Mouse (Mus musculus) monocyte, adult 5-6 weeks (primary cell): Measurements from ENCODE around the gene Birc2. TPM values are rescaled to one million over a fixed set of nuclear protein-coding genes. Genes with fewer than 3 reads are reported as not detected.
A peak's percentile ranks its signal among the peaks of the same experiment; 100 is the strongest.

Source experiments
- ATAC-seq: fragments of 153-309, 156-312 bp; replicated peaks from 2 replicates; pipeline ENCODE4 v1.8.0; 2017; ENCODE audit warnings: mild to moderate bottlenecking; ENCODE audit not compliant: low TSS enrichment, insufficient number of reproducible peaks, severe bottlenecking, poor library complexity, low FRiP score
- total RNA-seq: library from RNA; stranded (forward); fragments of 200-1000, 200-491, 200-594 nt; gene quantifications from 3 replicates; pipeline ENCODE4 v1.2.3, GENCODE M21; 2017

Birc2 gene
- total RNA-seq, 1 experiment from 2014 or later, result 103 TPM

DNA sequence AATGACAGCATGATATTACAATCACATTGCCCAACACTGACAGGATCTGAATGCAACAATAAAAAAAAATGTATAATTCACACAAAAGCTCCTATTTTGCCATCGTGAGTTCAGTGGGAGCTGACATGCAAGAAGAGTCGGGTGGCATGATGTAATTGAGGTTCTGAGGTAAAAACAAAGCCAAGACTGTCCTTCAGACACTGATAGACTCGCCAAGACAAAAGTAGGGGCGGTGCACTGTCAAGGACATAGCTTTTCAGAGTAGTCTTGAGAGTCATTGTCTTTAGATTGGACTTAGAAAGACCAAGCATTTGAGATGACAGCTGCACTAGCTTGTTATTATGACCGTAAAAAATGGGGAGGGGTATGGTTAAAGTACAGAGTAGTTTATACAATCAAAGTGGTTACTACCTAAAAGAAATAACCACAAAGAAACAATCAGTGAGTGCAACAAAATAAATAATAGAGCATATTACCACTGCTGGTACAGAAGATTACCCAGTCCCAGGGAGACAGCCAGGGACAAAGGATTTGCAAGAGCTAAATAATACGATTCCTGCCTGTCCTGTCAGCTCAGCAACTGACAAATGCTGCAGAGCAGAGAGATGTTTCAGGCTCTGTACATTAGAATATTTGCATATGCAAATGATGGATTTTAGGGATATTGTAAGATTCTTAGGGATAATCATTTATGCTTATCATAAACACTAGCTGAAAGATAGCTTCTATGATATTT, 40.6 kb downstream of the Birc2 start:
- ATAC-seq, result no peak

GRCm38 (mm10) chr9:7795581-7795980, 41.3 kb downstream of the Birc2 start:
- no peak for ATAC-seq

DNA sequence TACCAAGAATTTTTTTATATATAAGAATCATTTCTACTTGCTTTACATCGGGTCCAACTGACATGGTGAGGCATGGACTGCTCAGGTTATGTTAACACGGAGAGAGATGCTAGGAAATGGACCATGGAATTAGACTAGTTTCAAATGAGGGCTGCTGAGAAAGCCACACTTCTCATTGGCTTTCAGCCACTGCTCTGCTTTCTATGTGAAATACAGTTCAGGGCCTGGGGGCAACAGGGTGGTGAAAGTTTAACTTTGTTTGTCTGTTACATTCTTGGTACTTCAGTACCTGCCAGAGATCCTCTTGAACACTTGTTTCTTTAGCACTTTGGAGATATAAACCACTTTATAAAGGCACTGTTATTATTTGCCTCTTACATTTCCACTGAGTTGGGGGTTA, 43.3 kb downstream of the Birc2 start:
- no peak for ATAC-seq

DNA sequence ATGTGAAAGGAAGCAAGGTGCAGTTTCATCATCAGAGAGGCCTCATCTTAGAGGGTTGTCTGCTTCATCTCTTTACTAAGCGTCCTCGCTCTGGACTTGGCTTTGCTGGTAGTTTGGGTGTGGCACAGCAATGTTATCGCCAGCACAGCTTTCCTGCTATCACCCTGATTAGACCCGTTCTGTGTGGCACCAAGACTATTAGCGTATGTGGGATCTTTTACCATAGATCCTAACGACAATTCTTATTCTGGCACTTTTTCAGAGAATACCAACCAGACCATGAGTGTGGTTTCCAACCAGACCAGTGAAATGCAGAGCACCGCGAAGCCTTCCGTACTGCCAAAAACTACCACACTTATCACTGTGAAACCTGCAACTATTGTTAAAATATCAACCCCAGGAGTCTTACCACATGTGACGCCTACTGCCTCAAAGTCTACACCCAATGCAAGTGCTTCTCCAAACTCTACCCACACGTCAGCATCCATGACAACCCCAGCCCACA, 46.2 kb downstream of the Birc2 start:
- ATAC-seq, result no peak

DNA sequence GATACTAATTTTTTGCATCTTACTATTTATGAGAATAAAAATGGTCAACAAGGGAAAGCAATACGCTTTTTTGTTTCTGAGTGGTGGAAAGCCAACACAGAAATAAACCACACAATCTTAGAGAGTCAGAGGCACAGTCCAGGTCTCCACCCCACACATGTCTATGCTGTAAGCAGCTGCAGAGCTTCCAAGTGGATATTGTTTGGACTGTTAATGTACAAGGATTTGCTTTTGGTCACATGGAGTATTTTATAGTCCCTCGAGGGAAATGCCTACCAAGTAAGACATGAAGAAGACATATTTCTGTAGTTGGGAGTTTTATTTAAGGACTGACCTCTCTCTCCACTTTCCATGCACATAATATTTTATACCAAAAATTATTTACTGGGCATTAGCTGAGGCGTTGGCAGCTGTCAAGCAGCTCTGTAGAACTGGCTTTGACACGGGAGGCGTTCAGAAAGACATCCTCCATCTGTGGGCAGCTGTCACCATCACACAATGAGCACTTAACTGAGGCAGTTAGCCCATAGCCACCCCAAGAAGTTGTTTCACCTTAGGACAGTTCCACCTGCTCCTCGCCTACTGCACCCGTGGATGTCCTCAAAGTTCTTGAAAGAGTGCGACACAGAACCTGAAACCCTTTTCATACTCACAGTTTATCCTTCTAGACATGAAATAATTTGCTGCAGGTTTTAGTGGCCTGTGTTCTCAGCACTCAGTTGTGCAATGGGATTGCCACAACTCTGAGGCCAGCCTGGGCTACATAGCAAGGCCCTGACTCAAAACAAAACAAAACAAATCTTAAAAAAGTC, 46.9 kb downstream of the Birc2 start:
- ATAC-seq, result no peak

DNA sequence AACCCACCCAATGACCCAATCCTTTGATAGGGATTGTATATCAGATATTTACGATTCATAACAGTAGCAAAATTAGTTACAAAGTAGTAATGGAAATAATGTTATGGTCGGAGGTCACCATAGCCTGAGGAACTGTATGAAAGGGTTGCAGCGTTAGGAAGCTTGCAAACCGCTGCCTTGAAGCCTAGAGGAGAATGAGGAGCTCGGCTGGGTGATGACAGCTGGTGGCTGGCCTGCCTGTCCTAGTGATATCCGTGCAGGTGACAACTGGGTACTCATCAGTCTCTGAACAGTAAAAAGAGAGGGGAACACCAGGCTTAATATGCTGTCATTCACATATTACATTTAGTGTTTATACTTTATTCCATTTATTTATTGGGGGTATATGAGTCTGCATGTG, 48.5 kb downstream of the Birc2 start:
- ATAC-seq, result no peak

DNA sequence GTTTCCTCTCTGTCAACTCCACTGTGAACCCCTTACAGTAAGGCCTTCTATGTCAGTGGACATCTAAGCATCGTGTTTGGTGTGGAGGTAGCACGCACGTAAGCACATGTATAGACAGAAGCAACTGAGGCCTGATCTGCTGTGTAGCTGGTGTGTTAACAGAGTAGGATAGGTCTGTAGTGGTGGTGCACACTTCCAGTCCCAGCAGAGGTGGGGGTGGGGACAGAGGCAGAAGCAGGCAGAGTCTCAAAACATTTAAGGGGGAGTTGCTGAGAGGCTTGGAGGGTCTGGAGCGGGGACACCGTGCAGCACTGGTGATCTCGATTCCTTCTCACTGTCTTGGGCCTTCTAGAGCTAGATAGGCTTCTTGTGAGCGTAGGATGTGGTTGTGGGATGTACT, 50.8 kb downstream of the Birc2 start:
- no peak for ATAC-seq

DNA sequence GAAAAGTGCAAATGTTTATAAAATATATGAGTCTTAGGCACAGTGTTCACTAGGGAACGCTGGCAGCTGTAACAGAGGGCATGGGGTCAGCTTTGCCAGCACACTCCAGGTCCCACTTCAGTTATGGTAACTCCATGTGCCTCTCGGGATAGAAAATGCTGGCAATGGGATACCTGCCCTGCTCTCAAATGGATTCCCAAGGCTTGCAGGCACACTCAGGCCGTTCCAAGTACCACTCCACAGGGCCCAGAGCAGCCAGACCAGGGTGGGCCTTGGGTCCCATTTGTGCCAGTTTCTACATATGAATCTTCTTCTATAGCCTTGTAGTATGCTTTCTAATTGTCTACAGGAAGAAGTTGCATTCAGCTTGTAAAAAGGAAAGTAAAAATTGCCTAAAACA, 51.5 kb downstream of the Birc2 start:
- ATAC-seq, result no peak

GRCm38 (mm10) chr9:7784615-7785012, 52.2 kb downstream of the Birc2 start:
- ATAC-seq, result no peak

- no peak for ATAC-seq
Measured at GRCm38 (mm10) chr9:7783823-7784614, 52.8 kb downstream of the Birc2 start.

GRCm38 (mm10) chr9:7780250-7781150, 56.4 kb downstream of the Birc2 start:
- ATAC-seq, result peak; percentile 48; the same call in 1 of the 2 replicates

GRCm38 (mm10) chr9:7779786-7780185, 57.1 kb downstream of the Birc2 start:
- no peak for ATAC-seq

GRCm38 (mm10) chr9:7778771-7779170, 58.1 kb downstream of the Birc2 start:
- ATAC-seq, result no peak

- ATAC-seq, result no peak
Measured at GRCm38 (mm10) chr9:7777652-7778051, 59.2 kb downstream of the Birc2 start.

DNA sequence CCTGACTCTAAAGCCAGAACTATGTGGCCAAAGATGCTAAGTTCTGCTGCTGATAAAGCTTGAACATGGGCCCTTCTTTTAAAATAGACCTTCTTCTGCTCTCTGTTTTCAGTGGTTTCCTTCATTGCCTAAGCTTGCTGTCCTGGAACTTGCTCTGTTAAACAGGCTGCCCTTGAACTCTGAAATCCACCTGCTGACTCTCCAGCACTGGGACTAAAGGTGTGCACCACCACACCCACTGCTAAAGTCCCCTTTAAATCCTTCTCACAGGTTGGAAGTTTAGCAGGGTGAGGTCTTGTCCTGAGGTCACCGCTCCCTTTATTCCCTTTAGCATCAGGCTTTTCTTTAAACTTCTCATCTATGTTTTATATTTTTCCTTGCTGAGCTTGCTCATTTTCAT, 59.9 kb downstream of the Birc2 start:
- ATAC-seq, result no peak

DNA sequence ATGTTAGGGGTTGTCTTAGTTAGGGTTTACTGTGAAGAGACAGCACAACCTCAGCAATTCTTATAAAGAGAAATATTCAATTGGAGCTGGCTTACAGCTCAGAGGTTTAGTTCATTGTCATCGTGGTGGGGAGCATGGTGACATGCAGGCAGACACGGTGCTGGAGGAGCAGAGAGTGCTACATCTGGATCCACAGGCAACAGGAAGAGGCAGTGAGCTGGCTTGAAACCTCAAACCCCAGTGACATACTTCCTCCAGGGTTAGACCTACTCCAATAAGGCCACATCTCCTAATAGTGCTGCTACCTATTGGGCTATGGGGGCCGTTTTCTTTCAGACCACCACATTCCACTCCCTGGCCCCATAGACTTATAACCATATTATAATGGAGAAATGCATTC, 60.9 kb downstream of the Birc2 start:
- no peak for ATAC-seq

GRCm38 (mm10) chr9:7775011-7775410, 61.9 kb downstream of the Birc2 start:
- no peak for ATAC-seq

DNA sequence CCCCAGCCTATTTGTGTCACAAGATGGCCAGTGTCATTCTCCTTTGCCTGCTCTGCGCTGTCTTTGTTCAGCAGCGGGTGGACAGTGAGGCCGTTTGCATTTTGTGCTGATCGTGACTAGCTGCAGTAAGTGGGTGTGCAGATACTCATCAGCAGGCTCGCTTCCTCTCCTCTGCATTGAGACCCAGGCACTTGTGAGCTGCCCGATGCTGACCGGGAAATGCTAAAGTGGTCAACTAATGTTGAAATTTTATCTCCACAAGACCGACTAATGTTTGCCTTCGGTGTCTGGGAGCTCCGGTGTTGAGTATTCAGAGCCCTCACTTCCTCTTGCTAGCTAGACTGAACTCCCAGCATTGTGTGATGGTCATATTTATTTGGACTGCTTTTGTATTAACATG, 62.3 kb downstream of the Birc2 start:
- ATAC-seq, result peak; percentile 49
